ENCODE assay signal across 9 mouse cellular contexts in the genomic region with DNA sequence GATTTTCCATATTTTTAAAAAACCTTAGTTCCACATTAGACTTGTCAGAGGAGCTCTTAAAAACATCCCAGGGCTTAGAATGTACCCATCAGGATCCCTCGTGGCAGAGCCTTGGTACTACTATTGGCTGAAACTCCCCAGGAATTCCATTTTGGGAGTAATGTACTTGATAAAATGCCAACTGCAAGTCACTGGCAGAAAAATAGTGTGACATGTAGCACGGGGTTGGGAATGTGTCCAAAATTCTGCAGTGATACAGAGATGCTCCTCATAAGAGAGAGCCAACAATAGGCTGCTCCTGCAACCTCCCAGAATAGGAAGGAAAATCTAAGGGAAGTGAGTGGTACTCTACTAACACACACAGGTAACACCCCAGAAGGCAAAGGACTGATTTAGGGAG.
DNase-seq lines count a peak whose midpoint lies in the region; ATAC-seq lines count a peak whose summit lies in the region.
"Had no signal": no experiment of that assay in that cellular context is flagged by ENCODE, and none has a peak within 500 bp of the region (broad histone marks: within the 10 kb centered on the region; RNA-seq: fewer than 3 reads in every experiment).

No protein-coding gene starts in this region.

- no peak for ATAC-seq in activated CD4-positive, CD25-positive, alpha-beta regulatory T cell, adult 4 months

- intact Hi-C loops in heart, postnatal 14 days (cut with DNase I): no loop called here

- peak; percentile 60 to 68 for DNase-seq in frontal cortex, adult 2 months (ENCODE audit: extremely low spot score in 1 of 2, low spot score in 1 of 2)
- DNase-seq in frontal cortex, postnatal 14 days (ENCODE audit: low spot score in 2 of 2): no peak
- peak; percentile 24 to 29 for DNase-seq in right cerebral cortex, adult 2 months (ENCODE audit: low spot score in 2 of 2)
- no peak for DNase-seq in right cerebral cortex, postnatal 14 days
- peak; percentile 24 to 54 for DNase-seq in heart, postnatal 14 days
- DNase-seq in c-Kit-positive CD71-positive TER-119-positive erythroid progenitor cells, embryonic 14.5 days (ENCODE audit: low spot score): no peak
- no peak for DNase-seq in spleen, postnatal 10 days (ENCODE audit: low spot score in 2 of 2)
- DNase-seq: adrenal gland, adult 2 months had no signal

Comparison
In these comparisons a context has a peak if more than half of its experiments do, and no peak if none do; other contexts are left out.
1. DNase-seq: peak in frontal cortex, adult 2 months (2 of 2), right cerebral cortex, adult 2 months (2 of 2) and heart, postnatal 14 days (2 of 2); none in frontal cortex, postnatal 14 days (0 of 2), right cerebral cortex, postnatal 14 days (single experiment), c-Kit-positive CD71-positive TER-119-positive erythroid progenitor cells, embryonic 14.5 days (single experiment) and spleen, postnatal 10 days (0 of 2).